Mouse (Mus musculus) kidney, embryonic 16.5 days (tissue): ENCODE results near the gene Stk38. TPM values are rescaled to one million over a fixed set of nuclear protein-coding genes. Genes with fewer than 3 reads are reported as not detected.

Experiments
- ATAC-seq: fragments of 200-750 bp; cut with Nextera tagmentation; 2 replicates; pipeline ENCODE4 v1.8.0; 2017; ENCODE audit warnings: moderate TSS enrichment; ENCODE audit not compliant: low FRiP score, low TSS enrichment
- H3K27ac ChIP-seq: fragments of 300-500 bp; sonication (generic); 2 replicates; pipeline ENCODE4 v1.5.1; 2014; ENCODE audit warnings: low read length
- H3K27me3 ChIP-seq: fragments of 300-500 bp; sonication (generic); 2 replicates; pipeline ENCODE4 v1.6.1; 2014; ENCODE audit warnings: low read length, control low read depth, mixed read lengths; ENCODE audit not compliant: insufficient read depth
- H3K36me3 ChIP-seq: fragments of 300-500 bp; sonication (generic); 2 replicates; pipeline ENCODE4 v1.6.1; 2014; ENCODE audit warnings: low read length, control low read depth, mixed read lengths; ENCODE audit not compliant: insufficient read depth
- H3K4me1 ChIP-seq: fragments of 300-500 bp; sonication (generic); 2 replicates; pipeline ENCODE4 v1.6.1; 2014; ENCODE audit warnings: low read length, control low read depth, mixed read lengths; ENCODE audit not compliant: insufficient read depth
- H3K4me2 ChIP-seq: fragments of 300-500 bp; sonication (generic); replicated peaks from 2 replicates; pipeline ENCODE4 v1.6.1; 2014; ENCODE audit warnings: low read depth, low read length
- H3K4me3 ChIP-seq: fragments of 300-500 bp; sonication (generic); 2 replicates; pipeline ENCODE4 v1.5.1; 2014; ENCODE audit warnings: mild to moderate bottlenecking, low read length
- H3K9ac ChIP-seq: fragments of 300-500 bp; sonication (generic); replicated peaks from 2 replicates; pipeline ENCODE4 v1.6.1; 2014; ENCODE audit warnings: low read length
- H3K9me3 ChIP-seq: fragments of 300-500 bp; sonication (generic); 2 replicates; pipeline ENCODE4 v1.6.1; 2016; ENCODE audit warnings: low read length, control low read depth
- WGBS: fragments of 180-500 bp; shearing (Covaris S2); extraction: QIAGEN DNeasy Blood & Tissue Kit; methylation state at CpG from one replicate; pipeline ENCODE4 v1.1.7; 2014; 5-methylcytosine and 5-hydroxymethylcytosine counted together
- polyA plus RNA-seq: library from polyadenylated mRNA; unstranded; fragments of >200 nt; fragmentation: Nextera tagmentation; extraction: Ambion mirVana; gene quantifications from 2 replicates; pipeline ENCODE4 v1.2.1, GENCODE M21; 2015

Stk38 gene
- polyA plus RNA-seq, 1 experiment from 2014 or later, result 106 TPM

GRCm38 (mm10) chr17:29015638-29016037 is 7.8 kb upstream of the Stk38 start:
- Histone ChIP-seq H3K9ac (no peak overlapping the region), H3K4me3 (no peak overlapping the region), H3K9me3 (no peaks in the 10 kb centered on the region), H3K27ac (no peak overlapping the region), H3K4me1 (no peaks in the 10 kb centered on the region), H3K27me3 (no peaks in the 10 kb centered on the region), H3K4me2 (no peak overlapping the region), H3K36me3 (no peaks in the 10 kb centered on the region)
- WGBS, result 32% methylated on average over 2 of the region's 2 CpGs
- no peak for ATAC-seq

DNA sequence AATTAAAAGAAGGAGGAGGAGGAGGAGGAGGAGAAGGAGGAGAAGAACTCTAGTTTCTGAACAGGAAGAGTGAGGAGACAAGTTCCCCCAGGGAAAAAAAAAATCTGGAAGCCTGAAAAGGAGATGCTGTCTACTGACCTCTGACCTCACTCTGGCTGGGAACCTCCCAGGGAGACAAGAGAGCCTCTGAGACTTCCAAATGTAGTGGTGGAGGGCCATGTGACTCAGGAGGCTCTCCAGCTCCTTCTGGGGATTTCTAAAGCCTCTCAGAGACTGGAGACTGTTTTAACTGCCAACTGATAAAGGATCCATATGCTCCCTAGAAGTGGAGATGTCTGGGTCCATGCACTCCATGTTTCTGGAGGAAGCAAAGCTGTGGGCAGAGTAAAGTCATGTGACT is 6.4 kb upstream of the Stk38 start:
- Histone ChIP-seq H3K27ac (0 out of 2 replicates have a peak overlapping the region, but pooled peaks have one; percentile 1), H3K27me3 (no peaks in the 10 kb centered on the region), H3K9me3 (no peaks in the 10 kb centered on the region), H3K9ac (no peak overlapping the region), H3K4me3 (no peak overlapping the region), H3K36me3 (no peaks in the 10 kb centered on the region), H3K4me1 (no peaks in the 10 kb centered on the region), H3K4me2 (no peak overlapping the region)
- ATAC-seq, result peak; percentile 86

- ATAC-seq, result no peak
- no peaks in the 10 kb centered on the region for H3K27me3 ChIP-seq
- no peak overlapping the region for H3K4me2 ChIP-seq
- no peak overlapping the region for H3K4me3 ChIP-seq
- no peaks in the 10 kb centered on the region for H3K9me3 ChIP-seq
- no peaks in the 10 kb centered on the region for H3K36me3 ChIP-seq
- H3K4me1 ChIP-seq, result peaks cover 17% of the 10 kb centered on the region
- H3K9ac ChIP-seq, result no peak overlapping the region
- no peak overlapping the region for H3K27ac ChIP-seq
- WGBS, result 86% methylated on average over 4 of the region's 4 CpGs
Measured at GRCm38 (mm10) chr17:29009181-29009580, 1.4 kb upstream of the Stk38 start.

- Histone ChIP-seq H3K27ac (peak overlapping the region; percentile 66), H3K27me3 (no peaks in the 10 kb centered on the region), H3K9ac (peak overlapping the region; percentile 94), H3K4me2 (peak overlapping the region; percentile 90), H3K4me3 (peak overlapping the region; percentile 93), H3K36me3 (no peaks in the 10 kb centered on the region), H3K4me1 (peaks cover 17% of the 10 kb centered on the region), H3K9me3 (no peaks in the 10 kb centered on the region)
- 16% methylated on average over 8 of the region's 8 CpGs for WGBS
- no peak for ATAC-seq
Measured at GRCm38 (mm10) chr17:29008326-29008650, 493 bp upstream of the Stk38 start.

- Histone ChIP-seq H3K27ac (peak overlapping the region; percentile 66), H3K27me3 (no peaks in the 10 kb centered on the region), H3K4me1 (peaks cover 17% of the 10 kb centered on the region), H3K36me3 (no peaks in the 10 kb centered on the region), H3K9me3 (no peaks in the 10 kb centered on the region), H3K4me2 (peak overlapping the region; percentile 90), H3K4me3 (peak overlapping the region; percentile 93), H3K9ac (peak overlapping the region; percentile 94)
- peak; percentile 36 for ATAC-seq
- under 1% methylated on average over 19 of the region's 19 CpGs for WGBS
Measured at GRCm38 (mm10) chr17:29007243-29007640, 553 bp downstream of the Stk38 start.

DNA sequence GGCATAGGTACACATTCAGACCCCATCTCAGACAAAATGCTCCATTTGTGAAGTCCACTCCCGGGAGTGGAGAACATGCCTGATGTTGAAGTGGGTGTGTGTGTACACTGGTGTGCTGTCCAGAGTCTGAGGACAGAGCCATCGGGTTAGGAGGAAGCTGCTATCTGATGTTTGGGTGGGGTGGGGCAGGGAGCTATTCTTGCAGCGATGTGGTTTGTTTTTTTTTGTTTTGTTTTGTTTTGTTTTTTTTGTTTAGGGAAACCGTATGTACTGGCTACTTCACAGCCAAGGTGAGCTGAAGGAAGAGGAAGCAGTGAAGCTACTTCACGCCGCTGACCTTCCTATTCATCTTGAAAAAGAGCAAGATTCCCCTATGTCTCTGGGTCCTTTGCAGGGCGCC is 983 bp downstream of the Stk38 start:
- Histone ChIP-seq H3K4me2 (peak overlapping the region; percentile 90), H3K4me3 (peak overlapping the region; percentile 93), H3K9ac (peak overlapping the region; percentile 94), H3K36me3 (no peaks in the 10 kb centered on the region), H3K27me3 (no peaks in the 10 kb centered on the region), H3K4me1 (peaks cover 17% of the 10 kb centered on the region), H3K27ac (peak overlapping the region; percentile 66), H3K9me3 (no peaks in the 10 kb centered on the region)
- no peak for ATAC-seq
- 7% methylated on average over 7 of the region's 7 CpGs for WGBS

GRCm38 (mm10) chr17:29005002-29005401 is 2.8 kb downstream of the Stk38 start:
- no peak overlapping the region for H3K4me2 ChIP-seq
- H3K9ac ChIP-seq, result no peak overlapping the region
- no peaks in the 10 kb centered on the region for H3K27me3 ChIP-seq
- WGBS, result 95% methylated on average over 3 of the region's 3 CpGs
- no peak overlapping the region for H3K4me3 ChIP-seq
- no peak overlapping the region for H3K27ac ChIP-seq
- peaks cover 17% of the 10 kb centered on the region for H3K4me1 ChIP-seq
- H3K9me3 ChIP-seq, result no peaks in the 10 kb centered on the region
- no peak for ATAC-seq
- peaks cover 10% of the 10 kb centered on the region; the same call in 1 of the 2 replicates for H3K36me3 ChIP-seq

GRCm38 (mm10) chr17:29003740-29004139 is 4.1 kb downstream of the Stk38 start:
- Histone ChIP-seq H3K9me3 (no peaks in the 10 kb centered on the region), H3K9ac (no peak overlapping the region), H3K27ac (no peak overlapping the region), H3K4me1 (peaks cover 17% of the 10 kb centered on the region), H3K4me3 (no peak overlapping the region), H3K36me3 (peaks cover 20% of the 10 kb centered on the region), H3K4me2 (no peak overlapping the region), H3K27me3 (no peaks in the 10 kb centered on the region)
- ATAC-seq, result no peak
- 70% methylated on average over 1 of the region's 1 CpGs for WGBS

- no peak for ATAC-seq
- Histone ChIP-seq H3K27me3 (no peaks in the 10 kb centered on the region), H3K4me2 (no peak overlapping the region), H3K4me3 (no peak overlapping the region), H3K27ac (no peak overlapping the region), H3K4me1 (peaks cover 4% of the 10 kb centered on the region; the same call in 1 of the 2 replicates), H3K9ac (no peak overlapping the region), H3K36me3 (peaks cover 30% of the 10 kb centered on the region), H3K9me3 (no peaks in the 10 kb centered on the region)
- WGBS, result 85% methylated on average over 6 of the region's 6 CpGs
Measured at GRCm38 (mm10) chr17:29000465-29000864, 7.3 kb downstream of the Stk38 start.

DNA sequence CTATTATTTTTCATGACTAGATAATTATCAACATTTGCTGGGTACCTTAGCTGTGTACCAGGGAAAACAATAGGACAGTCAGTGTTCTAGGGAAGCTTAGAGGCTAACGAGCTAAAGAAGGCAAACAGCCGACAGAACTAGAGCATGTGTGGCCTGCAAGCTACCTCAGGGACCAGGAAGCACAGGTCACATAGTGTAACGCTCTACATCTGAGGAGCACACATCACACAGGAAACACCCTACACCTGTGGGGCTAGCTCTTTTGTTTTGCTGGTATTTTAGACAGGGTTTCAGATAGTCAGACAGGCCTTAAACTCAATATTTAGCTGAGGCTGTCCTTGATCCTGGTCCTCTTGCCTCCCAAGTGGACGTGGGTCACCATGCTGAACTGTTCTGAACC is 13.2 kb downstream of the Stk38 start:
- WGBS, result 78% methylated on average over 4 of the region's 4 CpGs
- H3K36me3 ChIP-seq, result peaks cover 37% of the 10 kb centered on the region
- H3K9me3 ChIP-seq, result no peaks in the 10 kb centered on the region

More for the DNA sequence above, 13.2 kb downstream of the Stk38 start:
- no peaks in the 10 kb centered on the region for H3K4me1 ChIP-seq
- no peak overlapping the region for H3K27ac ChIP-seq
- no peak for ATAC-seq
- H3K4me3 ChIP-seq, result no peak overlapping the region
- no peak overlapping the region for H3K9ac ChIP-seq
- H3K27me3 ChIP-seq, result no peaks in the 10 kb centered on the region
- H3K4me2 ChIP-seq, result no peak overlapping the region
